Mouse (Mus musculus) heart, embryonic 14.5 days (tissue): ENCODE measurements around the gene Slc25a42. TPM values are rescaled to one million over a fixed set of nuclear protein-coding genes. Genes with fewer than 3 reads are reported as not detected.

Experiments
- ATAC-seq: fragments of 200-750 bp; cut with Nextera tagmentation; 2 replicates; pipeline ENCODE4 v1.8.0; 2017; ENCODE audit warnings: low read depth, moderate TSS enrichment; ENCODE audit not compliant: insufficient number of reproducible peaks, insufficient read depth, low FRiP score
- H3K27ac ChIP-seq, 2 experiments: fragments of 200-500 bp in 1 of 2; fragments of 300-500 bp in 1 of 2; sonication (generic) in 1 of 2; replicated peaks in 1 of 2; 2 replicates each; pipeline ENCODE4 v1.5.1; 2012 to 2014; ENCODE audit warnings: low read depth in 2 of 2, low read length in 2 of 2, control low read depth in 1 of 2, mild to moderate bottlenecking in 1 of 2, mixed read lengths in 1 of 2; ENCODE audit not compliant: control insufficient read depth in 1 of 2, insufficient read depth in 1 of 2
- H3K27me3 ChIP-seq: fragments of 300-500 bp; sonication (generic); 2 replicates; pipeline ENCODE4 v1.6.1; 2014; ENCODE audit warnings: mild to moderate bottlenecking, low read length, control low read depth; ENCODE audit not compliant: control insufficient read depth, insufficient read depth
- H3K36me3 ChIP-seq: fragments of 300-500 bp; sonication (generic); 2 replicates; pipeline ENCODE4 v1.6.1; 2014; ENCODE audit warnings: mild to moderate bottlenecking, control low read depth, low read length, mixed read lengths; ENCODE audit not compliant: control insufficient read depth, insufficient read depth
- H3K4me1 ChIP-seq, 2 experiments: fragments of 200-500 bp in 1 of 2; fragments of 300-500 bp in 1 of 2; sonication (generic) in 1 of 2; 2 replicates each; pipeline ENCODE4 v1.6.1; 2012 to 2014; ENCODE audit warnings: low read length in 2 of 2, control low read depth in 1 of 2, mixed read lengths in 1 of 2; ENCODE audit not compliant: control insufficient read depth in 2 of 2, insufficient read depth in 2 of 2
- H3K4me2 ChIP-seq: fragments of 300-500 bp; sonication (generic); 2 replicates; pipeline ENCODE4 v1.6.1; 2014; ENCODE audit warnings: mild to moderate bottlenecking, low read length
- H3K4me3 ChIP-seq, 2 experiments: fragments of 200-500 bp in 1 of 2; fragments of 300-500 bp in 1 of 2; sonication (generic) in 1 of 2; 2 replicates each; pipeline ENCODE4 v1.5.1; 2012 to 2014; ENCODE audit warnings: low read length in 2 of 2, mild to moderate bottlenecking in 2 of 2, control low read depth in 1 of 2, low read depth in 1 of 2, moderate library complexity in 1 of 2; ENCODE audit not compliant: control insufficient read depth in 1 of 2, insufficient read depth in 1 of 2
- H3K9ac ChIP-seq: fragments of 300-500 bp; sonication (generic); 2 replicates; pipeline ENCODE4 v1.6.1; 2014; ENCODE audit warnings: mild to moderate bottlenecking, low read length
- H3K9me3 ChIP-seq: fragments of 300-500 bp; sonication (generic); 2 replicates; pipeline ENCODE4 v1.6.1; 2016; ENCODE audit warnings: low read length, control low read depth; ENCODE audit not compliant: control insufficient read depth
- WGBS: fragments of 180-500 bp; shearing (Covaris S2); extraction: QIAGEN DNeasy Blood & Tissue Kit; methylation state at CpG from one replicate; pipeline ENCODE4 v1.1.7; 2014; 5-methylcytosine and 5-hydroxymethylcytosine counted together
- polyA plus RNA-seq: library from polyadenylated mRNA; unstranded; fragments of >200 nt; fragmentation: Nextera tagmentation; extraction: Ambion mirVana; gene quantifications from 2 replicates; pipeline ENCODE4 v1.2.1, GENCODE M21; 2014

Gene Slc25a42
- polyA plus RNA-seq, 1 experiment from 2014 or later = 7.1 TPM

- Histone ChIP-seq H3K4me2 (no peak overlapping the region), H3K9ac (no peak overlapping the region), H3K27me3 (no peaks in the 10 kb centered on the region), H3K9me3 (no peaks in the 10 kb centered on the region), H3K36me3 (peaks cover 50% of the 10 kb centered on the region), H3K4me1 (peaks cover 9 to 12% of the 10 kb centered on the region in 2 experiments), H3K27ac (no peak overlapping the region), H3K4me3 (no peak overlapping the region)
- 33% methylated on average over 6 of the region's 6 CpGs for WGBS
- no peak for ATAC-seq
Measured at GRCm38 (mm10) chr8:70223341-70223740, 11.2 kb upstream of the Slc25a42 start.

GRCm38 (mm10) chr8:70222041-70222440 lies 9.9 kb upstream of the Slc25a42 start:
- peaks cover 43% of the 10 kb centered on the region for H3K36me3 ChIP-seq
- H3K4me3 ChIP-seq = no peak overlapping the region
- WGBS = 89% methylated on average over 12 of the region's 12 CpGs
- no peak overlapping the region for H3K4me2 ChIP-seq
- H3K9ac ChIP-seq = no peak overlapping the region
- no peak overlapping the region for H3K27ac ChIP-seq
- peaks cover 9 to 12% of the 10 kb centered on the region in 2 experiments for H3K4me1 ChIP-seq
- no peaks in the 10 kb centered on the region for H3K9me3 ChIP-seq
- H3K27me3 ChIP-seq = no peaks in the 10 kb centered on the region
- ATAC-seq = no peak

GRCm38 (mm10) chr8:70220911-70221310 lies 8.8 kb upstream of the Slc25a42 start:
- WGBS = 82% methylated on average over 3 of the region's 3 CpGs

GRCm38 (mm10) chr8:70220236-70220840 lies 8.2 kb upstream of the Slc25a42 start:
- 67% methylated on average over 8 of the region's 8 CpGs for WGBS
- H3K9me3 ChIP-seq = no peaks in the 10 kb centered on the region
- no peaks in the 10 kb centered on the region for H3K27me3 ChIP-seq
- H3K9ac ChIP-seq = peak overlapping the region; percentile 28
- peak overlapping the region in 1 of 2 experiments; percentile 47; a peak in 3 of 4 replicates for H3K27ac ChIP-seq
- H3K4me1 ChIP-seq = peaks cover 9 to 12% of the 10 kb centered on the region in 2 experiments
- no peak for ATAC-seq
- H3K4me3 ChIP-seq = no peak overlapping the region
- H3K36me3 ChIP-seq = peaks cover 33% of the 10 kb centered on the region
- no peak overlapping the region for H3K4me2 ChIP-seq

More at GRCm38 (mm10) chr8:70220911-70221310, 8.8 kb upstream of the Slc25a42 start:
- Histone ChIP-seq H3K4me1 (peaks cover 9 to 12% of the 10 kb centered on the region in 2 experiments), H3K27ac (no peak overlapping the region), H3K27me3 (no peaks in the 10 kb centered on the region), H3K4me2 (no peak overlapping the region), H3K9me3 (no peaks in the 10 kb centered on the region), H3K36me3 (peaks cover 39% of the 10 kb centered on the region), H3K4me3 (no peak overlapping the region), H3K9ac (no peak overlapping the region)
- ATAC-seq = no peak

GRCm38 (mm10) chr8:70219107-70219684 lies 7.1 kb upstream of the Slc25a42 start:
- no peaks in the 10 kb centered on the region for H3K9me3 ChIP-seq
- no peak overlapping the region for H3K9ac ChIP-seq
- no peak for ATAC-seq
- H3K27ac ChIP-seq = no peak overlapping the region
- H3K4me1 ChIP-seq = peaks cover 9 to 12% of the 10 kb centered on the region in 2 experiments
- H3K36me3 ChIP-seq = peaks cover 22% of the 10 kb centered on the region
- no peak overlapping the region for H3K4me2 ChIP-seq
- WGBS = 56% methylated on average over 5 of the region's 5 CpGs
- no peak overlapping the region for H3K4me3 ChIP-seq
- H3K27me3 ChIP-seq = no peaks in the 10 kb centered on the region

GRCm38 (mm10) chr8:70217441-70217840 lies 5.3 kb upstream of the Slc25a42 start:
- no peaks in the 10 kb centered on the region for H3K9me3 ChIP-seq
- H3K9ac ChIP-seq = no peak overlapping the region
- H3K4me3 ChIP-seq = no peak overlapping the region
- no peak overlapping the region for H3K27ac ChIP-seq
- no peak overlapping the region for H3K4me2 ChIP-seq
- no peak for ATAC-seq
- no peaks in the 10 kb centered on the region for H3K27me3 ChIP-seq
- peaks cover 11 to 12% of the 10 kb centered on the region in 2 experiments for H3K4me1 ChIP-seq
- peaks cover 14% of the 10 kb centered on the region for H3K36me3 ChIP-seq

GRCm38 (mm10) chr8:70216566-70216965 lies 4.5 kb upstream of the Slc25a42 start:
- no peak for ATAC-seq

More at GRCm38 (mm10) chr8:70216566-70216965, 4.5 kb upstream of the Slc25a42 start:
- Histone ChIP-seq H3K9me3 (no peaks in the 10 kb centered on the region), H3K4me1 (peaks cover 11 to 12% of the 10 kb centered on the region in 2 experiments), H3K4me3 (no peak overlapping the region), H3K27me3 (no peaks in the 10 kb centered on the region), H3K36me3 (peaks cover 5% of the 10 kb centered on the region), H3K4me2 (no peak overlapping the region), H3K27ac (no peak overlapping the region), H3K9ac (no peak overlapping the region)
- WGBS = 45% methylated on average over 1 of the region's 1 CpGs
